Comparison of ENCODE assay signal across 8 mouse cellular contexts in genomic region chr2:63184551-63185430, GRCm38 (mm10). TPM values are rescaled to one million over a fixed set of nuclear protein-coding genes. Genes with fewer than 3 reads are reported as not detected.
DNase-seq lines count a peak whose midpoint lies in the region; ATAC-seq and TF ChIP-seq lines count a peak whose summit lies in the region.

No protein-coding gene starts in this region.

- H3K9ac ChIP-seq in intestine, embryonic 14.5 days (ENCODE audit: low read length) = no peak overlapping the region
- no peak overlapping the region for H3K9ac ChIP-seq in limb, embryonic 12.5 days (replicated peaks)

- TF ChIP-seq POLR2A in cerebellum, adult 2 months (IDR thresholded peaks at IDR 0.05; ENCODE audit: borderline replicate concordance, insufficient read depth, low read length) = no peak

- H3K4me1 ChIP-seq in cerebellum, adult 2 months (ENCODE audit: control insufficient read depth, insufficient read depth, low read length) = no peaks in the 10 kb centered on the region
- peaks cover 3% of the 10 kb centered on the region; the same call in 1 of the 2 replicates for H3K4me1 ChIP-seq in intestine, embryonic 14.5 days (replicated peaks; ENCODE audit: control insufficient read depth, insufficient read depth, low read length)
- peaks cover 5% of the 10 kb centered on the region for H3K4me1 ChIP-seq in limb, embryonic 12.5 days (replicated peaks)

- H3K4me2 ChIP-seq in intestine, embryonic 14.5 days (ENCODE audit: low read length) = peak overlapping the region; percentile 71
- H3K4me2 ChIP-seq in limb, embryonic 12.5 days = peak overlapping the region; percentile 90

- WGBS in cerebellum, adult 2 months = 7% methylated on average over 14 of the region's 15 CpGs
- 1% methylated on average over 13 of the region's 15 CpGs for WGBS in intestine, embryonic 14.5 days
- WGBS in limb, embryonic 12.5 days = under 1% methylated on average over 13 of the region's 15 CpGs

- no peak overlapping the region for H3K27ac ChIP-seq in cerebellum, adult 2 months (ENCODE audit: insufficient read depth, low read length)
- no peak overlapping the region for H3K27ac ChIP-seq in intestine, embryonic 14.5 days (ENCODE audit: low read depth)
- no peak overlapping the region for H3K27ac ChIP-seq in limb, embryonic 12.5 days

- ATAC-seq in intestine, embryonic 14.5 days (replicated peaks; ENCODE audit: low FRiP score, low TSS enrichment, low read depth) = 0 out of 2 replicates have a peak, but pooled peaks have one; percentile 15
- ATAC-seq in limb, embryonic 12.5 days (ENCODE audit: insufficient number of reproducible peaks, insufficient read depth, low FRiP score, low TSS enrichment, low read depth) = no peak

- H3K4me3 ChIP-seq in cerebellum, adult 2 months (replicated peaks; ENCODE audit: insufficient read depth, low read depth, low read length) = peak overlapping the region; percentile 53
- peak overlapping the region; percentile 38 for H3K4me3 ChIP-seq in intestine, embryonic 14.5 days (ENCODE audit: low read depth, low read length)
- peak overlapping the region; percentile 44 for H3K4me3 ChIP-seq in limb, embryonic 12.5 days (replicated peaks)

- peak; percentile 35 to 39 for DNase-seq in cerebellum, adult 2 months
- no peak for DNase-seq in cerebellum, adult 8-10 months
- DNase-seq in embryo, embryonic 9.5 days (ENCODE audit: extremely low spot score) = peak; percentile 28
- DNase-seq in intestine, embryonic 14.5 days (ENCODE audit: low spot score) = peak; percentile 51
- DNase-seq in right cerebral cortex, adult 18-20 months = peak; percentile 57
- DNase-seq in ovary, adult 18-20 months (ENCODE audit: low spot score) = no peak
- DNase-seq in ovary, postnatal 10 days (ENCODE audit: low spot score) = no peak

- no peaks in the 10 kb centered on the region for H3K27me3 ChIP-seq in cerebellum, adult 2 months (ENCODE audit: control insufficient read depth, insufficient read depth, low read length)
- H3K27me3 ChIP-seq in intestine, embryonic 14.5 days (replicated peaks; ENCODE audit: control insufficient read depth, insufficient read depth, low read length) = peaks cover 22% of the 10 kb centered on the region
- H3K27me3 ChIP-seq in limb, embryonic 12.5 days = peaks cover 29% of the 10 kb centered on the region

- H3K9me3 ChIP-seq in intestine, embryonic 14.5 days (ENCODE audit: control insufficient read depth, low read length) = no peaks in the 10 kb centered on the region
- H3K9me3 ChIP-seq in limb, embryonic 12.5 days = no peaks in the 10 kb centered on the region

- no peaks in the 10 kb centered on the region for H3K36me3 ChIP-seq in intestine, embryonic 14.5 days (ENCODE audit: control insufficient read depth, insufficient read depth, low read length)
- H3K36me3 ChIP-seq in limb, embryonic 12.5 days = no peaks in the 10 kb centered on the region

- no peak for TF ChIP-seq CTCF in cerebellum, adult 2 months (IDR thresholded peaks at IDR 0.05; ENCODE audit: borderline replicate concordance, insufficient read depth, low read depth, low read length)

RNA-seq across cellular contexts. Expression of gene Kcnh7, which starts 0.7 kb away (rescaled TPM):
- 2.6 and 3.1 TPM in 2 replicates for polyA plus RNA-seq in cerebellum, adult 2 months (2012; rRNA removed)
- 0.44 and 0.66 TPM in 2 replicates for polyA plus RNA-seq in intestine, embryonic 14.5 days (2014; fragmentation: Nextera tagmentation; extraction: Ambion mirVana)
- 0.20 and 0.27 TPM in 2 replicates for polyA plus RNA-seq in limb, embryonic 12.5 days (2016; fragmentation: Nextera tagmentation; extraction: Ambion mirVana)

Comparison
In these comparisons a context has a peak if more than half of its experiments do, and no peak if none do; other contexts are left out.
1. DNase-seq: peak in cerebellum, adult 2 months (2 of 2), embryo, embryonic 9.5 days (single experiment), intestine, embryonic 14.5 days (single experiment) and right cerebral cortex, adult 18-20 months (single experiment); none in cerebellum, adult 8-10 months (single experiment), ovary, adult 18-20 months (single experiment) and ovary, postnatal 10 days (single experiment).
2. Peak in every context shown above with its lines, with median percentiles within 50 percentile points of each other: H3K4me3 ChIP-seq.